Mouse (Mus musculus) monocyte, adult 5-6 weeks (primary cell): Measurements from ENCODE around the gene B230104I21Rik. TPM values are rescaled to one million over a fixed set of nuclear protein-coding genes. Genes with fewer than 3 reads are reported as not detected.

Source experiments
- ATAC-seq: fragments of 153-309, 156-312 bp; replicated peaks from 2 replicates; pipeline ENCODE4 v1.8.0; 2017; ENCODE audit warnings: mild to moderate bottlenecking; ENCODE audit not compliant: low TSS enrichment, insufficient number of reproducible peaks, severe bottlenecking, poor library complexity, low FRiP score
- total RNA-seq: library from RNA; stranded (forward); fragments of 200-1000, 200-491, 200-594 nt; gene quantifications from 3 replicates; pipeline ENCODE4 v1.2.3, GENCODE M21; 2017

The B230104I21Rik gene
- not detected in 3 replicates for total RNA-seq

DNA sequence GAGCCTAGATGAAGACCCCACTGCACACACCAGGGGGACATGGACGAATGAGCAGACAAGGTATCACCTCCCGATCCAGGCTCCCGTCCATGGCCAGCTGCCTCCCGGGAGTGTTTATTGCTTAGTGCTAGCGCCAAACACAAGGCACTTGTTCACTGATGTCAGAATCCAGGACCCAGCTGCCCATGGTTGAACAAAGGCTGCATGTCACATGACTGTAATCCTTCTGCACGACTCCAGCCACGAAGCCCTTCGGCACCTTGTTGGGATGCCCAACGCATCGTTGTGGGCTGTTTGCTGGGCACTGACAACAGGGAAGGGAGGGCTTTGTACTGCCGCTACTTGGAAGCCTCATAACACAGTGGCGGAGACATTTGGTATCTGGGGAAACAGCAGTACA, at the start of gene B230104I21Rik:
Gene B230104I21Rik, plus strand, starts transcription at position 367 of the 400 bp plus-strand sequence.
- ATAC-seq = no peak

GRCm38 (mm10) chr4:154293735-154294201, 42.2 kb upstream of the B230104I21Rik start:
- ATAC-seq = no peak

DNA sequence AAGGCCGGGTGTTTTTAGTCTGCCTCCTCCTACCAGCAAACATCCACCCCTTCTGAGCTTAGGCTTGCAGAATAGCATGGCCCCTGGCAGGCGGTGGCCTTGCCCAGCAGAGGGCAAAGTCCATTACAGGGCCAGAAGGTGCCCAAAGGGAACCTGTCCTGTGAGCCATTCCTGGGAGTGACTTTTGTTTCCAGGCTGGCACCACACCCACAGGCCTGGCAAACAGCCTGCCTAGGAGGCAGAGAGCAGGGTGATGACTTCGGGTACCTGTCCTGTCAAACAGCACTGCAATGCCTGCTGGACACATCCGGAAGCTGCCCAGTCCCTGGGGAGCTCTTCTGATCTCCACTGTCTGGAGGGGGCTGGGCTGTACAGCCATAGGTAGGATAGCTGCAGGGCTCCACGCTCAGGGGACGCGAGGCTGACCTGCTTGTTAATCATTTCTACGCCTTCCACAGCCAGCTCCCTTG, 41.6 kb upstream of the B230104I21Rik start:
- no peak for ATAC-seq

GRCm38 (mm10) chr4:154297761-154298160, 38.2 kb upstream of the B230104I21Rik start:
- no peak for ATAC-seq

DNA sequence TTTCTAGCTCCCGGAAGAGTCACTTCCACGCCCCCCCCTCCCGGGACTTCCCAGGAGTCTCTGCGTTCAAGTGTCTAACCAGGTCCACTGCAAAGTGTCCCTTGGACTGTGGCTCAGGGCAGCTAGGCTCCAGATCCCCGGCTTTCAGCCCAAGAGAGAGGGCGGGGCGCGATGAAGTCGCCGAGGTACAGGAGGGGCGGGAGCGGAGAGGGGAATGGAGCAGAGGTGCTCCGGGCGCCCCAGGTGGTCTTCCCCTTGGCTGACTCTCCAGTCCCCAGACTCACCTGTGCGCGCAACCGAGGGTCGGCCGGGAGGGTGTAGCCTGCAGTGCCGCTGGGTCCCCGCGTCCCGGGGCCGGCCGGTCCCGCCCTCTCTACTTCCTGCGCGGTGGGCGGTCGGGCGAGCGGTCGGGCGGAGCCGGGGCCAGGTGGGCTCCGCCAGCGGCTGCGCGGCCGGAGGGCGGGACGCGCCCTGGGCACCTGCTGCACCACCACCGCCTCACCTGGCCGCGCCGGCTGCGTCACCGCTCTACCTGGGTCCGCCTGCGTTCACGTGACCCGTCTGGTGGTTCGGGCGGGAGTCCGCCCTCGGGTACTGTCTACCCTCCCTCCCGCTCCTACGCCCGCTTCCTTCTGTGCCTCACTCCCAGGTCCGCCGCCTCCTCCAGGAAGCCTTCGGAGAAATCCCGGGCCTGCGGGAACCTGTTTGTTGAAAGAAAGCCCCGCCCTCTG, 36.2 kb upstream of the B230104I21Rik start:
- no peak for ATAC-seq

GRCm38 (mm10) chr4:154301466-154301881, 34.5 kb upstream of the B230104I21Rik start, which contains the start of gene Arhgef16:
Gene Arhgef16, minus strand, starts transcription at chr4:154301676.
- ATAC-seq = peak; percentile 74

- ATAC-seq = no peak
Observed at GRCm38 (mm10) chr4:154309131-154309530, 26.8 kb upstream of the B230104I21Rik start.

- no peak for ATAC-seq
Observed at GRCm38 (mm10) chr4:154310576-154311262, 25.2 kb upstream of the B230104I21Rik start.

GRCm38 (mm10) chr4:154312143-154312812, 23.6 kb upstream of the B230104I21Rik start:
- ATAC-seq = no peak

- ATAC-seq = no peak
Observed at GRCm38 (mm10) chr4:154312935-154313621, 22.8 kb upstream of the B230104I21Rik start.

DNA sequence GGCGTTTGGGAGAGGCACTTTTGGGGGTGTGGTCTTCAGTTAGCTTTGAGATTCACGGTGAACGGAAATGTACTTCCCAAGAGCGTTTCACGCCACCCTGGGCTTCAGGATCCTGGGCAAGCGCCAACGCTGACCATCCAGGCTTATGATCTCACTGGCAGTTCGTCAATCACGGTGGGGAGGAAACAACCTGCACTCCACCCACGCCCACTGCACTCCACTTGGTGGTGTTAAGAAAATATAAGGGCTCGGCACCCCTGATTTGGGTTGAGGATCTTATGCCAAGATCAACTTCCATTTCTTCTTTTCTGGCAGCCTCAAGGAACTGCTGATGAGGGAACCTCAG, 22.3 kb upstream of the B230104I21Rik start:
- ATAC-seq = no peak

GRCm38 (mm10) chr4:154325410-154325809, 10.5 kb upstream of the B230104I21Rik start:
- ATAC-seq = no peak

GRCm38 (mm10) chr4:154328431-154328830, 7.5 kb upstream of the B230104I21Rik start:
- no peak for ATAC-seq

- ATAC-seq = no peak
Observed at GRCm38 (mm10) chr4:154328836-154329235, 7.1 kb upstream of the B230104I21Rik start.

DNA sequence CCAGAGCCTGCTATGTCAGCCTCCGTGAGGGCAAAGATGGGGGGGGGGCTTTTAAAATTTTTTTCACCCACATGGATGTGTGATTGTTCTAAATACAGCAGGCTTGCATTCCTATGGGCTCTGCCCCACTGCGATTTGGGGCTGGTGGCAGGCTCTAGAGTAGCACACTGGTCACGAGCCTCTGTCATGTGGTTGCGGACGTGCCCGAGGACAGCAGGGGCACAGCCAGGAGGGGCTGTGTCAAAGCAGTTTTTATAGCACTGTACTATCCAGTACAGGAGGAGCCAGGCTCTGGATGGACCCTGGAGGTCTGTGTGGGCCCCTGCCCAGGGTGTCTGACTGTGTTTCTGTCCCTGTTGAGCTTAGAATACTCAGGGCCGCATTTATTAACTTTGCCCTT, 5.9 kb upstream of the B230104I21Rik start:
- no peak for ATAC-seq

DNA sequence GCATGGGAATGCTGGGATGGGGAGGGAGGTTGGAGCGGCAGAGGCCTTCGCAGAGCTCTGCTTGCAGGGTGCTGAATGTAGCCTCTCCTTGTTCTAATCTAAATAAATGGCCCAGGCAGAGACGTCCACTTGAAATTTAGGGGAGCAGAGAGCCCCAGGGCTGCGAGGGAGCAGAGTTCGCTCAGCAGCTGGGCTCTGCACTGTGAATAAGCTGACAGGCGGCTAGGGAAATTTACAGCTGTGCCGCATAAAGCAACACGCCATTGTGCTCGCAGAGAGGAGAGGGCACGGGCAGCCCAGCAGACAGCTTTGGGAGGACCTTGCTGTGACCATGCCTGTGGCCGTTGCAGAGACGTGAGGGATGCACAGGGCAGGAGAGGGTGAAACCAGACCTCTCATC, 4.7 kb upstream of the B230104I21Rik start:
- no peak for ATAC-seq

- no peak for ATAC-seq
Observed at GRCm38 (mm10) chr4:154333300-154333699, 2.6 kb upstream of the B230104I21Rik start.

- ATAC-seq = no peak
Observed at GRCm38 (mm10) chr4:154334699-154335402, 1.1 kb upstream of the B230104I21Rik start.
